Mouse (Mus musculus): ENCODE measurements at regions not wholly inside any gene's neighbourhood (a gene's known extent, or its start where the extent isn't known, plus 50 kb on each side); places are given as distances from the start of the nearest gene placed in this dataset.
A peak's percentile ranks its signal among the peaks of the same experiment; 100 is the strongest.

DNA sequence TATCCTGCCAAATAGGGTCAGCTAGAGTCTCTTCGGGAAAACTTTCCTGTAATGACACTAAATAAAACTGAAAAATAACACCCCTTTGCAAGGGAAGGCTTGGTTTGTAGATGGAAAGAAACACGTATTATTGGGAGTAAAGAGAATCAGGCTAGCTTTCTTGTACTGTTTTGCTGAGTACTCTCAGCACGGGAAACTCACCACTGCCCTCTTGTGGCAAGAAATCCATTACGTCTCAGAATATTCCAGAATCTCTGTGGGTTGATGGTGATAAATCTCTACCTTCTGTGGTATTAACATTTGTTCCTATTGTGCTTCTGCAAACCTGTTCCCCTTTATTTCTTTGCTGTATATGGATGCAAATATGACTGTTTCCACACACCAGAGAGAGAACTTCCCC, 64.8 kb upstream of the Nmur2 start:
- no peak overlapping the region for H3K9ac ChIP-seq (ENCODE audit: insufficient read depth, low read depth)
- H3K27ac ChIP-seq (ENCODE audit: insufficient read depth, low read depth): no peak overlapping the region
- no peaks in the 10 kb centered on the region for H3K9me3 ChIP-seq (replicated peaks; ENCODE audit: low read length)
- DNase-seq (ENCODE audit: extremely low read depth): peak; percentile 62
- H3K27me3 ChIP-seq (replicated peaks): peaks cover 63% of the 10 kb centered on the region
- no peak overlapping the region for H3K4me3 ChIP-seq (replicated peaks in 1 of 3; ENCODE audit: low read depth in 2 of 3, low read length in 2 of 3, poor library complexity in 1 of 3)
- no peaks in the 10 kb centered on the region for H3K79me2 ChIP-seq (replicated peaks; ENCODE audit: control insufficient read depth, extremely low read depth, insufficient read depth, poor library complexity, severe bottlenecking)
- no peaks in the 10 kb centered on the region for H3K36me3 ChIP-seq (replicated peaks in 1 of 2; ENCODE audit: control insufficient read depth in 1 of 2, insufficient read depth in 1 of 2, low read length in 1 of 2)
- dilution Hi-C loops (cut with MboI; ENCODE audit: extremely low pct_ligation_motif_present, extremely low pct_unique_long_range_greater_than_20kb, low sequenced_read_pairs) (no loop called here), in situ Hi-C loops (cut with MboI; ENCODE audit: low pct_ligation_motif_present, low pct_unique_long_range_greater_than_20kb, low sequenced_read_pairs) (loop anchor here (5.0 to 25.0 kb wide), 2 partner anchors 113 to 518 kb away; no protein-coding TSS in a partner anchor)
- H3K4me1 ChIP-seq (ENCODE audit: control insufficient read depth in 1 of 2, insufficient read depth in 2 of 2): no peaks in the 10 kb centered on the region
- no peak overlapping the region for H3K4me2 ChIP-seq (ENCODE audit: insufficient read depth, low read depth, poor library complexity, severe bottlenecking)
- TF ChIP-seq CTCF (conservative IDR thresholded peaks at IDR 0.05 in 1 of 2, IDR thresholded peaks at IDR 0.05 in 1 of 2; ENCODE audit: low read depth in 2 of 2, low read length in 2 of 2) (peak; percentile 76 to 81), BHLHE40 (IDR thresholded peaks at IDR 0.05; ENCODE audit: low read depth, low read length) (peak; percentile 37; the same call in 1 of the 2 replicates), NRF1 (IDR thresholded peaks at IDR 0.05; ENCODE audit: low read depth, low read length) (no peak), SMC3 (IDR thresholded peaks at IDR 0.05; ENCODE audit: low read depth, low read length) (peak; percentile 39), RAD21 (IDR thresholded peaks at IDR 0.05; ENCODE audit: low read depth, low read length) (peak; percentile 42)

DNA sequence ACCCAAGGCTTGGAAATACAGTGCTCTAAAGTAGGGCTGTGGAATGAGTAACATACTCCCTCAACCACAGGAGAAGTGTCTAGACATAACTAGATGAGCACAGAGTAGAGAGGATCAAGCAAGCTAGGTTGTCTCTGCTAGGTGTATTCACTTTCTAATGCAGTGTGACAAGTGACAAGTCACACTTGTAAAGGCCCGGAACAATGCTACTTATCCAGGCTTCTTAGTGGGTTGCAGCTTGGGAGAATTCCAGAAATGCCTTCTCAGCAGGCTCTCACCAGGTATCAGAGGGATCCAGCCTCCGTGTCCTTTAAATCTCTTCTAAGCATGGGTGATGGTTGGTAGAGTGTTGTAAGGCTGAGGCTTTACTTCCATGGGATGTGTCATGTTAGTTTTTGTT, 52.1 kb upstream of the Nmur2 start:
- no peaks in the 10 kb centered on the region for H3K4me1 ChIP-seq (ENCODE audit: control insufficient read depth in 1 of 2, insufficient read depth in 2 of 2)
- no peak overlapping the region for H3K4me2 ChIP-seq (ENCODE audit: insufficient read depth, low read depth, poor library complexity, severe bottlenecking)
- no peaks in the 10 kb centered on the region for H3K36me3 ChIP-seq (replicated peaks in 1 of 2; ENCODE audit: control insufficient read depth in 1 of 2, insufficient read depth in 1 of 2, low read length in 1 of 2)
- no peak overlapping the region for H3K4me3 ChIP-seq (replicated peaks in 1 of 3; ENCODE audit: low read depth in 2 of 3, low read length in 2 of 3, poor library complexity in 1 of 3)
- dilution Hi-C loops (cut with MboI; ENCODE audit: extremely low pct_ligation_motif_present, extremely low pct_unique_long_range_greater_than_20kb, low sequenced_read_pairs) (no loop called here), in situ Hi-C loops (cut with MboI; ENCODE audit: low pct_ligation_motif_present, low pct_unique_long_range_greater_than_20kb, low sequenced_read_pairs) (no loop called here)
- peaks cover 65% of the 10 kb centered on the region for H3K27me3 ChIP-seq (replicated peaks)
- H3K9me3 ChIP-seq (replicated peaks; ENCODE audit: low read length): no peaks in the 10 kb centered on the region
- no peak overlapping the region for H3K27ac ChIP-seq (ENCODE audit: insufficient read depth, low read depth)
- H3K79me2 ChIP-seq (replicated peaks; ENCODE audit: control insufficient read depth, extremely low read depth, insufficient read depth, poor library complexity, severe bottlenecking): no peaks in the 10 kb centered on the region
- H3K9ac ChIP-seq (ENCODE audit: insufficient read depth, low read depth): no peak overlapping the region
- no peak for DNase-seq (ENCODE audit: extremely low read depth)
- TF ChIP-seq TBP (conservative IDR thresholded peaks at IDR 0.05; ENCODE audit: low read depth, low read length) (no peak), CHD1 (IDR thresholded peaks at IDR 0.05; ENCODE audit: low read depth, low read length) (no peak)
